Mouse (Mus musculus): ENCODE data around the gene Pcsk1. TPM values are rescaled to one million over a fixed set of nuclear protein-coding genes. Genes with fewer than 3 reads are reported as not detected.

Pcsk1 gene
- total and polyA plus RNA-seq, 3 experiments: not detected

DNA sequence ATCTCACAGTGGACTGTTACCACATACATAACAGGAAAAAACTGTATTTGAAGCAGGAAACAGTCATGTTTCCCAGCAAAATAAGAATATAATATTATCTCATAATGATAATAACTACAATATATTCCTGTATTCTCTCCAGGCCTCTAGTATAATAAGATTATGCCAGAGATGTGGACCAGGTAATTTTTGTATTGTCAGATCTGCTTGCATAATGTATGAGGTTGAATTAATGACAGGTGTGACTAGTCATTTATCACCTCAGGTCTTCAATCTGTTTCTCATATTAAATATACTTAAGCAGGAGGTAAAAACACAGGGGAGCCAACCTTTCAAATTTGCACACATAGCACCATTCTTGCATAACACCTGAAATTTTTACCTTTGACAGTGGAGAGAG, 5.9 kb downstream of the Pcsk1 start:
- Histone ChIP-seq H3K4me1 (ENCODE audit: control insufficient read depth in 1 of 2, insufficient read depth in 2 of 2) (no peaks in the 10 kb centered on the region), H3K9ac (ENCODE audit: insufficient read depth, low read depth) (no peak overlapping the region), H3K27ac (ENCODE audit: insufficient read depth, low read depth) (no peak overlapping the region), H3K27me3 (replicated peaks) (no peaks in the 10 kb centered on the region), H3K4me3 (replicated peaks in 1 of 3; ENCODE audit: low read depth in 2 of 3, low read length in 2 of 3, poor library complexity in 1 of 3) (no peak overlapping the region), H3K79me2 (replicated peaks; ENCODE audit: control insufficient read depth, extremely low read depth, insufficient read depth, poor library complexity, severe bottlenecking) (no peaks in the 10 kb centered on the region), H3K9me3 (replicated peaks; ENCODE audit: low read length) (no peaks in the 10 kb centered on the region), H3K4me2 (ENCODE audit: insufficient read depth, low read depth, poor library complexity, severe bottlenecking) (no peak overlapping the region), H3K36me3 (replicated peaks in 1 of 2; ENCODE audit: control insufficient read depth in 1 of 2, insufficient read depth in 1 of 2, low read length in 1 of 2) (no peaks in the 10 kb centered on the region)
- DNase-seq (ENCODE audit: extremely low read depth): no peak
- dilution Hi-C loops (cut with MboI; ENCODE audit: extremely low pct_ligation_motif_present, extremely low pct_unique_long_range_greater_than_20kb, low sequenced_read_pairs) (no loop called here), in situ Hi-C loops (cut with MboI; ENCODE audit: low pct_ligation_motif_present, low pct_unique_long_range_greater_than_20kb, low sequenced_read_pairs) (no loop called here)
- TF ChIP-seq RAD21 (IDR thresholded peaks at IDR 0.05; ENCODE audit: low read depth, low read length): no peak
- TF ChIP-seq KAT2A (IDR thresholded peaks at IDR 0.05; ENCODE audit: insufficient replicate concordance, low read length): no peak
- no peak for TF ChIP-seq JUND (conservative IDR thresholded peaks at IDR 0.05; ENCODE audit: low read depth, low read length)
- no peak for TF ChIP-seq PAX5 (IDR thresholded peaks at IDR 0.05; ENCODE audit: low read length)
- TF ChIP-seq BHLHE40 (IDR thresholded peaks at IDR 0.05; ENCODE audit: low read depth, low read length): no peak
- no peak for TF ChIP-seq ZMIZ1 (IDR thresholded peaks at IDR 0.05; ENCODE audit: low read depth, low read length)
- no peak for TF ChIP-seq MAZ (IDR thresholded peaks at IDR 0.05; ENCODE audit: low read depth, low read length)
- no peak for TF ChIP-seq SMC3 (IDR thresholded peaks at IDR 0.05; ENCODE audit: low read depth, low read length)
- TF ChIP-seq UBTF (IDR thresholded peaks at IDR 0.05; ENCODE audit: low read depth, low read length): no peak
- TF ChIP-seq POLR2A (IDR thresholded peaks at IDR 0.05; ENCODE audit: low read depth, low read length): no peak
- no peak for TF ChIP-seq EP300 (IDR thresholded peaks at IDR 0.05; ENCODE audit: low read length)
- no peak for TF ChIP-seq SIN3A (IDR thresholded peaks at IDR 0.05; ENCODE audit: low read length)
- TF ChIP-seq ZKSCAN1 (IDR thresholded peaks at IDR 0.05; ENCODE audit: borderline replicate concordance, low read depth, low read length): no peak
- no peak for TF ChIP-seq E2F4 (IDR thresholded peaks at IDR 0.05; ENCODE audit: insufficient replicate concordance, low read depth, low read length)
- TF ChIP-seq MAFK (IDR thresholded peaks at IDR 0.05; ENCODE audit: insufficient replicate concordance, low read length): no peak
- TF ChIP-seq MEF2A (IDR thresholded peaks at IDR 0.05; ENCODE audit: borderline replicate concordance, low read depth, low read length): no peak
- no peak for TF ChIP-seq ZNF384 (IDR thresholded peaks at IDR 0.05; ENCODE audit: low read depth, low read length)
- no peak for TF ChIP-seq POLR2AphosphoS2 (IDR thresholded peaks at IDR 0.05; ENCODE audit: low read depth, low read length)
- TF ChIP-seq USF1 (IDR thresholded peaks at IDR 0.05; ENCODE audit: low read depth, low read length): no peak

GRCm38 (mm10) chr13:75113114-75113513, 23.5 kb downstream of the Pcsk1 start:
- no peak overlapping the region for H3K27ac ChIP-seq (ENCODE audit: insufficient read depth, low read depth)
- dilution Hi-C loops (cut with MboI; ENCODE audit: extremely low pct_ligation_motif_present, extremely low pct_unique_long_range_greater_than_20kb, low sequenced_read_pairs): no loop called here
- no peak for TF ChIP-seq MAX (IDR thresholded peaks at IDR 0.05; ENCODE audit: low read length)
- no peak for TF ChIP-seq USF2 (conservative IDR thresholded peaks at IDR 0.05; ENCODE audit: low read depth, low read length)
- no peak for TF ChIP-seq NRF1 (IDR thresholded peaks at IDR 0.05; ENCODE audit: low read depth, low read length)
- TF ChIP-seq BHLHE40 (IDR thresholded peaks at IDR 0.05; ENCODE audit: low read depth, low read length): no peak
- no peak for TF ChIP-seq MAFK (IDR thresholded peaks at IDR 0.05; ENCODE audit: insufficient replicate concordance, low read length)
- TF ChIP-seq POLR2A (IDR thresholded peaks at IDR 0.05; ENCODE audit: low read depth, low read length): no peak
- TF ChIP-seq GABPA (IDR thresholded peaks at IDR 0.05; ENCODE audit: insufficient replicate concordance, low read depth, low read length): no peak
- no peak for TF ChIP-seq ELF1 (IDR thresholded peaks at IDR 0.05; ENCODE audit: low read depth, low read length)
- no peak for TF ChIP-seq TBP (conservative IDR thresholded peaks at IDR 0.05; ENCODE audit: low read depth, low read length)
- no peak for TF ChIP-seq NELFE (IDR thresholded peaks at IDR 0.05; ENCODE audit: low read depth, low read length)
- TF ChIP-seq CHD1 (IDR thresholded peaks at IDR 0.05; ENCODE audit: low read depth, low read length): no peak
- no peak for TF ChIP-seq UBTF (IDR thresholded peaks at IDR 0.05; ENCODE audit: low read depth, low read length)
- TF ChIP-seq SMC3 (IDR thresholded peaks at IDR 0.05; ENCODE audit: low read depth, low read length): no peak
- TF ChIP-seq KAT2A (IDR thresholded peaks at IDR 0.05; ENCODE audit: insufficient replicate concordance, low read length): no peak
- TF ChIP-seq MAZ (IDR thresholded peaks at IDR 0.05; ENCODE audit: low read depth, low read length): no peak
- TF ChIP-seq ETS1 (conservative IDR thresholded peaks at IDR 0.05; ENCODE audit: low read depth, low read length): no peak
- TF ChIP-seq ZNF384 (IDR thresholded peaks at IDR 0.05; ENCODE audit: low read depth, low read length): no peak
- no peak for TF ChIP-seq POLR2AphosphoS2 (IDR thresholded peaks at IDR 0.05; ENCODE audit: low read depth, low read length)
- TF ChIP-seq CHD2 (IDR thresholded peaks at IDR 0.05; ENCODE audit: low read length): no peak
- TF ChIP-seq E2F4 (IDR thresholded peaks at IDR 0.05; ENCODE audit: insufficient replicate concordance, low read depth, low read length): no peak
- H3K4me2 ChIP-seq (ENCODE audit: insufficient read depth, low read depth, poor library complexity, severe bottlenecking): no peak overlapping the region
- in situ Hi-C loops (cut with MboI; ENCODE audit: low pct_ligation_motif_present, low pct_unique_long_range_greater_than_20kb, low sequenced_read_pairs): no loop called here
- no peak overlapping the region for H3K4me3 ChIP-seq (replicated peaks in 1 of 3; ENCODE audit: low read depth in 2 of 3, low read length in 2 of 3, poor library complexity in 1 of 3)
- H3K27me3 ChIP-seq (replicated peaks): no peaks in the 10 kb centered on the region
- no peak overlapping the region for H3K9ac ChIP-seq (ENCODE audit: insufficient read depth, low read depth)
- H3K36me3 ChIP-seq (replicated peaks in 1 of 2; ENCODE audit: control insufficient read depth in 1 of 2, insufficient read depth in 1 of 2, low read length in 1 of 2): no peaks in the 10 kb centered on the region
- no peaks in the 10 kb centered on the region for H3K9me3 ChIP-seq (replicated peaks; ENCODE audit: low read length)
- no peaks in the 10 kb centered on the region for H3K79me2 ChIP-seq (replicated peaks; ENCODE audit: control insufficient read depth, extremely low read depth, insufficient read depth, poor library complexity, severe bottlenecking)
- no peak for DNase-seq (ENCODE audit: extremely low read depth)
- no peaks in the 10 kb centered on the region for H3K4me1 ChIP-seq (ENCODE audit: control insufficient read depth in 1 of 2, insufficient read depth in 2 of 2)

Data from CH12.LX (cell line).